Mouse (Mus musculus) left cerebral cortex, adult 2 months (tissue): ENCODE measurements around the gene Hist1h2bb. TPM values are rescaled to one million over a fixed set of nuclear protein-coding genes. Genes with fewer than 3 reads are reported as not detected.
A peak's percentile ranks its signal among the peaks of the same experiment; 100 is the strongest.

Experiments used
- DNase-seq, 2 experiments: peaks; one replicate each; pipeline ENCODE4 v3.0.0; 2021 to 2022; ENCODE audit warnings: low spot score in 2 of 2, mixed read lengths in 1 of 2; ENCODE audit errors: extremely low spot score in 1 of 2
- H3K27ac ChIP-seq: fragments of 200-600 bp; 2 replicates; pipeline ENCODE4 v1.8.1; 2022
- H3K4me3 ChIP-seq: fragments of 200-600 bp; 2 replicates; pipeline ENCODE4 v1.8.1; 2022
- CTCF ChIP-seq: fragments of 200-600 bp; IDR thresholded peaks from 2 replicates; pipeline ENCODE4 v1.8.1; 2022; ENCODE audit warnings: antibody characterized with exemption, mild to moderate bottlenecking, moderate library complexity
- intact Hi-C: fragments of 180-260 bp; cut with DNase I; formaldehyde crosslinking; loops from one replicate; pipeline ENCODE4 v1.15.1; 2025
- microRNA-seq, 2 experiments: library from miRNA; unstranded; fragments of <30 nt; microRNA quantifications; one replicate each; pipeline ENCODE4 v1.2.0; 2021
- total RNA-seq, 2 experiments: library from RNA; stranded (reverse); gene quantifications; 2 replicates each; pipeline ENCODE4 v1.2.3; 2021

Hist1h2bb gene
- total RNA-seq, 2 experiments from 2014 or later = 12.3 to 19.0 TPM

- no peak overlapping the region for H3K27ac ChIP-seq
- TF ChIP-seq CTCF = no peak
- intact Hi-C loops = no loop called here
- peak; percentile 29 to 30 for DNase-seq
- H3K4me3 ChIP-seq = peak overlapping the region; percentile 13; the same call in 1 of the 2 replicates
These were observed 26.2 kb downstream of the Hist1h2bb start for GRCm38 (mm10) chr13:23772561-23773313.

GRCm38 (mm10) chr13:23778339-23778738 is 31.8 kb downstream of the Hist1h2bb start:
- no peak for TF ChIP-seq CTCF
- H3K27ac ChIP-seq = no peak overlapping the region
- DNase-seq = no peak
- H3K4me3 ChIP-seq = no peak overlapping the region
- intact Hi-C loops = no loop called here

- no peak for TF ChIP-seq CTCF
- DNase-seq = no peak
- H3K27ac ChIP-seq = no peak overlapping the region
- H3K4me3 ChIP-seq = no peak overlapping the region
- intact Hi-C loops = no loop called here
These were observed 32.5 kb downstream of the Hist1h2bb start for GRCm38 (mm10) chr13:23779025-23779424.

GRCm38 (mm10) chr13:23792520-23792919 is 46.0 kb downstream of the Hist1h2bb start:
- TF ChIP-seq CTCF = peak; percentile 93
- Histone ChIP-seq H3K27ac (no peak overlapping the region), H3K4me3 (no peak overlapping the region)
- DNase-seq = peak; percentile 24 to 27
- intact Hi-C loops = loop anchor here (5.0 kb wide), 2 partner anchors 220 to 505 kb away; no protein-coding TSS in a partner anchor

Small RNAs within 50 kb of the gene (microRNA-seq; reads per million reads assigned to microRNA genes)
- 0 reads per million in 2 experiments for gene Gm44314
- gene Gm44484 = 0 reads per million in 2 experiments

Other genes with a start within 250 kb of the Hist1h2bb start
- 100 to 1,000 TPM; 289 to 340 TPM for gene Hist1h4h, start 215.7 kb upstream of the Hist1h2bb start, total RNA-seq
- 1 to 10 TPM; 2.4 to 4.4 TPM for gene Hist1h2af, start 212.8 kb upstream of the Hist1h2bb start, total RNA-seq
- gene Hist1h3g, start 211.3 kb upstream of the Hist1h2bb start, total RNA-seq = 1 to 10 TPM; 2.6 to 5.1 TPM
- under 1 TPM; 0.61 TPM for gene Hist1h2bh, start 203.3 kb upstream of the Hist1h2bb start, total RNA-seq
- 10 to 100 TPM; 12.9 to 15.5 TPM for gene Hist1h3f, start 202.7 kb upstream of the Hist1h2bb start, total RNA-seq
- gene Hist1h4f, start 195.1 kb upstream of the Hist1h2bb start, total RNA-seq = 100 to 1,000 TPM; 161 to 177 TPM
- gene Hist1h1d, start 193.5 kb upstream of the Hist1h2bb start, total RNA-seq = 1 to 10 TPM; 3.5 TPM
- 10 to 100 TPM; 40.1 to 50.4 TPM for gene Hist1h3e, start 184.4 kb upstream of the Hist1h2bb start, total RNA-seq
- gene Hist1h2ae, start 175.5 kb upstream of the Hist1h2bb start, total RNA-seq = 1 to 10 TPM; 2.4 to 5.0 TPM
- 10 to 100 TPM; 68.0 to 71.2 TPM for gene Hist1h2bg, start 175.3 kb upstream of the Hist1h2bb start, total RNA-seq
- gene Hist1h2bf, start 172.5 kb upstream of the Hist1h2bb start, total RNA-seq = 10 to 100 TPM; 19.7 to 24.1 TPM
- gene Hist1h2ad, start 172.4 kb upstream of the Hist1h2bb start, total RNA-seq = 1 to 10 TPM; 3.8 to 9.0 TPM
- 1 to 10 TPM; 6.9 to 9.9 TPM for gene Hist1h3d, start 171.0 kb upstream of the Hist1h2bb start, total RNA-seq
- gene Hist1h4d, start 165.1 kb upstream of the Hist1h2bb start, total RNA-seq = 100 to 1,000 TPM; 141 to 157 TPM
- 1 to 10 TPM; 5.4 to 7.9 TPM for gene Hist1h2be, start 125.6 kb upstream of the Hist1h2bb start, total RNA-seq
- 10 to 100 TPM; 53.2 to 57.3 TPM for gene Hist1h1e, start 124.2 kb upstream of the Hist1h2bb start, total RNA-seq
- 1 to 10 TPM; 2.1 to 2.7 TPM for gene Hist1h2ac, start 62.8 kb upstream of the Hist1h2bb start, total RNA-seq
- 10 to 100 TPM; 27.0 to 29.1 TPM for gene Hist1h2bc, start 62.5 kb upstream of the Hist1h2bb start, total RNA-seq
- not detected for gene Hist1h1t, start 50.9 kb upstream of the Hist1h2bb start, total RNA-seq
- gene Hist1h4c, start 48.3 kb upstream of the Hist1h2bb start, total RNA-seq = 100 to 1,000 TPM; 103 TPM
- gene Hfe, start 35.9 kb upstream of the Hist1h2bb start, total RNA-seq = 1 to 10 TPM; 2.4 to 3.1 TPM
- 10 to 100 TPM; 53.4 to 53.7 TPM for gene Hist1h1c, start 7.9 kb upstream of the Hist1h2bb start, total RNA-seq
- 1 to 10 TPM; 1.0 to 1.3 TPM for gene Hist1h3c, start 1.1 kb upstream of the Hist1h2bb start, total RNA-seq
- gene Hist1h2ab, start 4.4 kb downstream of the Hist1h2bb start, total RNA-seq = 10 to 100 TPM; 19.9 to 21.0 TPM
- gene Hist1h3b, start 5.5 kb downstream of the Hist1h2bb start, total RNA-seq = 1 to 10 TPM; 6.6 to 7.5 TPM
- 10 to 100 TPM; 62.5 to 93.5 TPM for gene Hist1h4b, start 10.3 kb downstream of the Hist1h2bb start, total RNA-seq
- gene Hist1h4a, start 14.5 kb downstream of the Hist1h2bb start, total RNA-seq = 10 to 100 TPM; 53.1 to 70.3 TPM
- 10 to 100 TPM; 31.1 to 37.0 TPM for gene Hist1h3a, start 15.7 kb downstream of the Hist1h2bb start, total RNA-seq
- 10 to 100 TPM; 21.6 to 22.6 TPM for gene Hist1h1a, start 16.9 kb downstream of the Hist1h2bb start, total RNA-seq
- not detected for gene Trim38, start 23.2 kb downstream of the Hist1h2bb start, total RNA-seq
- not detected for gene Slc17a2, start 60.3 kb downstream of the Hist1h2bb start, total RNA-seq
- gene Slc17a3, start 92.7 kb downstream of the Hist1h2bb start, total RNA-seq = not detected
- not detected for gene Slc17a1, start 121.0 kb downstream of the Hist1h2bb start, total RNA-seq
- not detected for gene Slc17a4, start 168.3 kb downstream of the Hist1h2bb start, total RNA-seq
- not detected for gene Hist1h2ba, start 187.4 kb downstream of the Hist1h2bb start, total RNA-seq
- gene Hist1h2aa, start 187.7 kb downstream of the Hist1h2bb start, total RNA-seq = not detected
- under 1 TPM in 1 of 2 experiments, not detected in 1; 0.68 TPM for gene Scgn, start 244.5 kb downstream of the Hist1h2bb start, total RNA-seq